Mouse (Mus musculus) erythroblast, embryonic 14.5 days (primary cell): Measurements from ENCODE around the gene Camk1d.

Source experiments
- GATA1 ChIP-seq: IDR thresholded peaks from 2 replicates; pipeline ENCODE4 v1.6.1; 2012; ENCODE audit warnings: low read length, inconsistent platforms, mixed read lengths
- TAL1 ChIP-seq: IDR thresholded peaks from 3 replicates; pipeline ENCODE4 v1.6.1; 2012; ENCODE audit warnings: low read length, inconsistent platforms, mixed read lengths

- TF ChIP-seq TAL1 (no peak), GATA1 (no peak)
These were observed 10.8 kb upstream of the Camk1d start for GRCm38 (mm10) chr2:5725028-5725701.
